Mouse (Mus musculus): Measurements from ENCODE around the gene Hrk. TPM values are rescaled to one million over a fixed set of nuclear protein-coding genes. Genes with fewer than 3 reads are reported as not detected.

Gene Hrk
- polyA plus RNA-seq, 1 experiment from 2014 or later, result 0.52 TPM

DNA sequence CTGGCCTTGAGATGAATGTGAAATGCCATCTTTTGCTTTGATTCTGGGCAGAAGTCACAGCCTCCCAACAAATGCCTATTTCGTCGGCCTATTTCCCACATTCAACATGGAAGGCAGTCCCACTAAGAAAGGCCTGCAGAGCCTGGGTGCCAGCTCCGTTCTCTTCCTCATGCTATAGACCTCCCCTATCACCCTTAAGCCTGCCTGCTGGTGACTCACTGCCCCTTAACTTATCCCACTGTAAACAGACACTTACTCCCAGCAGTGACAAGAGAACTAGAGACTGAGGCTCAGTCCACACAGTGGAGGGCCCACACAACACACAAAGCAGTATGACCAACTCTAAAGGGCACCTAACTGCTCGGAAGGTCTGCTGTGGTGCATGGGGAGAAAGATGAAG, 20.1 kb upstream of the Hrk start:
- Histone ChIP-seq H3K9me3 (no peaks in the 10 kb centered on the region), H3K4me1 (peaks cover 12% of the 10 kb centered on the region), H3K4me3 (replicated peaks) (no peak overlapping the region), H3K36me3 (replicated peaks) (peaks cover 38% of the 10 kb centered on the region), H3K27ac (no peak overlapping the region), H3K9ac (no peak overlapping the region), H3K4me2 (no peak overlapping the region), H3K27me3 (no peaks in the 10 kb centered on the region)
- ATAC-seq (ENCODE audit: low FRiP score), result no peak
- 92% methylated on average over 4 of the region's 4 CpGs for WGBS

DNA sequence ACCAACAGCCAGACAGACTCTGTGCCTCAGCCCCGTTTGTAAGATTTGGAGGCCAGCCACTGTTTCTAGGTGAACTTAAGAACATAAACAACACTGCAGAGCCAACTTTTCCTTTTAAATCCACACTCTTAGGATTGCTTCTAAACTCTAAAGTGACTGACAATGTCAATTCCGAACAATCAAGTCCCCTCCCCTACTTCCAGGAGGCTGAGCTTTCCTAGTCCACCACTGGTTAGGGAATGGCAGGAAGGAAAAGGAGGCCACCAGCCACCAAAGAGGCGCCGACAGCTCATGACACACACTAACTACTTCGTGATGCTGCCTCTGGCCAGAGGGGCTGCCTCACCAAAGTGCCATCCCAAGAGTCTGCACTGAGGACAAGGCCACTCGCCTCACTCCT, 19.7 kb upstream of the Hrk start:
- no peak overlapping the region for H3K27ac ChIP-seq
- H3K9ac ChIP-seq, result no peak overlapping the region
- 88% methylated on average over 6 of the region's 6 CpGs for WGBS
- H3K36me3 ChIP-seq (replicated peaks), result peaks cover 35% of the 10 kb centered on the region
- ATAC-seq (ENCODE audit: low FRiP score), result no peak
- no peaks in the 10 kb centered on the region for H3K27me3 ChIP-seq
- H3K9me3 ChIP-seq, result no peaks in the 10 kb centered on the region
- H3K4me3 ChIP-seq (replicated peaks), result no peak overlapping the region
- peaks cover 12% of the 10 kb centered on the region for H3K4me1 ChIP-seq
- H3K4me2 ChIP-seq, result no peak overlapping the region

DNA sequence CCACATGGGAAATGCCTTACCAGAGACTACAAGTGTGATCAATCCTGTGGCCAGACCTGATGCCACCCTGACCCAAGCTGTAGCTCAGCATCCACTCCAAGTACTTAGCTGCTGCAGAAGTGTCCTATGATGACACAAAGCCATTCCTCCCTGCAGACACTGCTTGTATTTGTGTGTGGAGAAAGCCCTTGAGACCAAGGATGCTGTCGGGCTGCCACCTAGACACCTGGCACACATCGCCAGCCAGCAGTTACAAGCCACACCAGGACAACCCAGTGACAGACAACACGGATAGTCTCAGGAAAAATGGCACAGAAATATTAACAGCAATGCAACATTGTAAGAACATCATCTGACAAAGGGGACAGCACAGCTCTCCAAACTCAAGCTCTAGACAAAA, 19.0 kb upstream of the Hrk start:
- Histone ChIP-seq H3K27ac (no peak overlapping the region), H3K9ac (no peak overlapping the region), H3K4me1 (peaks cover 12% of the 10 kb centered on the region), H3K27me3 (no peaks in the 10 kb centered on the region), H3K4me3 (replicated peaks) (no peak overlapping the region), H3K4me2 (no peak overlapping the region), H3K36me3 (replicated peaks) (peaks cover 34% of the 10 kb centered on the region), H3K9me3 (no peaks in the 10 kb centered on the region)
- WGBS, result 85% methylated on average over 3 of the region's 3 CpGs
- ATAC-seq (ENCODE audit: low FRiP score), result no peak

DNA sequence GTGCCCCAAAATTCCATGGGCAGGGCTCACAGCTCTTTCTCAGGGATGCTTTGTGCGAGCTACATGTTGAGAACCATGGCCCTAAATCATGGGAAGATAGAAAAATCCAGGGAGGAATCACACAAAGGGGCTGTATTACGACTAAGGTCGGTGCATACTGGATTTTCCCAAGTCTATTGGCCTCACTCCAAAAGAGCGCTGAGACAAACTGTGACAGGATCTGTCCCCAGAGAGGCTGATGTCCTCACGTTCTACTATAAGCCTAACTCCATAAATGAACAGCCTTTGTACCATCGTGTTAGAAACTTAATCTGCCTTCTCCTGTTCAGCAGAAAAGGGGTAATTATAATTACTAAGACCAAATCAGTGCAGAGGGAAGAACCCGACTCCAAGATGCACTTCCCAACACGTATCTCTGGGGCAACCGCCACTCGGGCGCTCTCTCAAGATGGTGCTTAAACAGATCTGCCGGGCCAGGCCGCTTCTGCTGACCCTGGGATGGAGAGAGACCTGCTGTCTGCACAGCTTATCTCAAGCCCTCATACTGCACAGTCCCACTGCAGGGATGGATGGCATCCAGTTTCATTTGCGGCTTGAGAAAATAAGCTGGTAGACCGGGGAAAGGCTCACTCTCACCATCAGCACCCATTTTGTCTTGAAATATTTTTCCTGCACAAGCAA, 18.3 kb upstream of the Hrk start:
- Histone ChIP-seq H3K4me2 (no peak overlapping the region), H3K9ac (no peak overlapping the region), H3K4me3 (replicated peaks) (no peak overlapping the region), H3K4me1 (peaks cover 12% of the 10 kb centered on the region), H3K27me3 (no peaks in the 10 kb centered on the region), H3K27ac (peak overlapping the region; percentile 53), H3K9me3 (no peaks in the 10 kb centered on the region), H3K36me3 (replicated peaks) (peaks cover 28% of the 10 kb centered on the region)
- no peak for ATAC-seq (ENCODE audit: low FRiP score)
- 80% methylated on average over 15 of the region's 15 CpGs for WGBS

DNA sequence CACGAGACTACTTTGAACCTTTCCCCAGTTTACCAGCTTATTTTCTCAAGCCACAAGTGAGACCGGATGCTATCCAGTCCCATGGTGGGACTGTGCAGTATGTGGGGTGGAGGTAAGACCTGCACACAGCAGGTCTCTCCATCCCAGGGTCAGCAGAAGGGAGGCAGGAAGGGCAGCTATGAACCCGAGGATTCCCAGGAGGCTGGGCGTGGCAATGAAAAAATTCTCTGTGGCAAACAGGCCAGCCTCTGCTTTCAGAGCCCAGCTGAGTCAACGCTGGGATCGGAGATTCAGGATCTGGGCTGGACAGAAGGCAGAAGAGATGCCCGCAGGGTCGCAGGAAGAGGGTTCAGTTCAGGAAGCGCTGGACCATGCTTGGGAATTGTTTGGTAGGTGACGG, 17.2 kb upstream of the Hrk start:
- Histone ChIP-seq H3K9me3 (no peaks in the 10 kb centered on the region), H3K36me3 (replicated peaks) (peaks cover 24% of the 10 kb centered on the region), H3K9ac (no peak overlapping the region), H3K4me3 (replicated peaks) (no peak overlapping the region), H3K27me3 (no peaks in the 10 kb centered on the region), H3K4me1 (peaks cover 12% of the 10 kb centered on the region), H3K27ac (no peak overlapping the region), H3K4me2 (no peak overlapping the region)
- ATAC-seq (ENCODE audit: low FRiP score), result no peak
- WGBS, result 86% methylated on average over 10 of the region's 10 CpGs

DNA sequence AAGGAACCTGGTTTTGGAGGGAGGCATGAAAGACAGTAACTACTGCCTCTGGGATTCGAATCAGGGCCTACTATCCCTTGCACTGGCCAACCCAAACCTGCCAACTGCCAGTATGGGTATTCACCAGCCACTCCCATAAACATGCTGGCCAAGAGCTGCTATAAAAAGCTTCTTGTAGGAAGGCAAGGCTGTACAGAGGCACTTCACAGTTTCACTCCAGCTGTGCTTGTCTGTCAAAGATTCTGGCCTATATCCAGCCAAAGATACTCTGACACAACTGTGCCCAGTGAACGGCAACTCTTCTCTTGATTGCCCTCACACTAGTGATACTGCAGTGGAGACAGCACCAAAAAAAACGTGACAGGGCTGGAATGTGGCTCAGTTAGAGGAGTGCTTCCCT, 14.7 kb upstream of the Hrk start:
- 84% methylated on average over 3 of the region's 3 CpGs for WGBS
- ATAC-seq (ENCODE audit: low FRiP score), result no peak
- H3K4me1 ChIP-seq, result peaks cover 30% of the 10 kb centered on the region
- H3K36me3 ChIP-seq (replicated peaks), result peaks cover 13% of the 10 kb centered on the region
- H3K27me3 ChIP-seq, result no peaks in the 10 kb centered on the region
- H3K9me3 ChIP-seq, result no peaks in the 10 kb centered on the region
- H3K27ac ChIP-seq, result no peak overlapping the region
- no peak overlapping the region for H3K4me3 ChIP-seq (replicated peaks)
- no peak overlapping the region for H3K9ac ChIP-seq
- no peak overlapping the region for H3K4me2 ChIP-seq

DNA sequence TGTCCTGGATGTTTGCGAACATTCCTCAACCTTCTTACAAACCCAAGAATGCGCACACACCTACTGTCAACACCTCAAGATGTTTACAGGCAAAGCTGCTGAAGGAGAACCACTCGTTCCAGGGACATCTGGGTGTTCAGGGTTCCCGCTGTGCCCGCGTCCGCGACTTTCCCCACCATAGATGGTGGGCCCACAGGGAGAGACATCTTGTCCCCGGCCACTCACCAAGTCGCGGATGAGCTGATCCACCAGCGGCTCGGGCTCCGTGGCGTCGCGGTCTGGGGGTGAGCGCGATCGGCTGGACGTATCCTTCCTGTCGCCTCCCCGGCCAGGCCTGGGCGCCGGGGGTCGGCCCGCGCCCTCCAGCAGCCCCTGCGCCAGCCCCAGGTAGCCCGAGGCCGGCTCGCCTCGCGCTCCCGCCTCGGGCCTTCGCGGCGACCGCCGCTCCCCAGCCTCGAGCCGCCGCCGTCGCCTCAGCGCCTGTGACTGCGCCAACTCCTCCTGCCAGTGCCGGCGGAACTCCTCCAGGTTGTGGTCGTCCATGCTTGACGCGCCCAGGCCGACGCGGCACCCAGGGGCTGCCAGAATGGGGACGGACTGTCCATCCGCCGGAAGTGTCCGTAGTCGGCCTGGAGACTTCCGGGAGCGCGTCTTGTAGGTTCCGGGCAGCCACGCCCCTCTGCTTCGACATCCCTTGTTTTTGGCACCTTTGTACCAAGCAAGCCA, 9.4 kb upstream of the Hrk start, which contains the start of gene Fbxw8:
Fbxw8 (minus strand) TSS at position 626 of the 726 bp plus-strand sequence.
- ATAC-seq (ENCODE audit: low FRiP score), result peak; percentile 91
- Histone ChIP-seq H3K9ac (peak within 1 kb of the TSS; percentile 87), H3K9me3 (no peaks in the 10 kb centered on the region), H3K27me3 (peaks cover 19% of the 10 kb centered on the region), H3K4me1 (peaks cover 22% of the 10 kb centered on the region), H3K4me2 (peak within 1 kb of the TSS; percentile 73), H3K27ac (peak within 1 kb of the TSS; percentile 65; the same call in 1 of the 2 replicates), H3K36me3 (replicated peaks) (peaks cover 11% of the 10 kb centered on the region), H3K4me3 (replicated peaks) (peak within 1 kb of the TSS; percentile 87)
- WGBS, result 0% methylated on average over 67 of the region's 67 CpGs

DNA sequence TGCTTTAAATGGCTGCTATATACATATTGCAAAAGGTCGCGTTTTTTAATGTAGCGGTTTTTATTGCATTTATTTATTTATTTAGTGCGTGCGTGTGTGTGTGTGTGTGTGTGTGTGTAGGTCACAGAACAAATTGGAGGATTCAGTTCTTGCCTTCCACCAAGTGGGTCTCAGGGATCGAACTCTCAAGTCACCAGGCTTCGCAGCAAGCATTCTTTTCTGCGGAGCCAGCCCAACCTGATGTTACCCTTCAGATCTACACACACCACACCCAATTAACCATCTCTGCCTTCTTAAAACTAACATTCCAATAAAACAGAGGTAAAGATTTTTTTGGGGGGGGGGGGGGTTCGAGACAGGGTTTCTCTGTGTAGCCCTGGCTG, 8.9 kb upstream of the Hrk start:
- H3K27me3 ChIP-seq, result peaks cover 24% of the 10 kb centered on the region

DNA sequence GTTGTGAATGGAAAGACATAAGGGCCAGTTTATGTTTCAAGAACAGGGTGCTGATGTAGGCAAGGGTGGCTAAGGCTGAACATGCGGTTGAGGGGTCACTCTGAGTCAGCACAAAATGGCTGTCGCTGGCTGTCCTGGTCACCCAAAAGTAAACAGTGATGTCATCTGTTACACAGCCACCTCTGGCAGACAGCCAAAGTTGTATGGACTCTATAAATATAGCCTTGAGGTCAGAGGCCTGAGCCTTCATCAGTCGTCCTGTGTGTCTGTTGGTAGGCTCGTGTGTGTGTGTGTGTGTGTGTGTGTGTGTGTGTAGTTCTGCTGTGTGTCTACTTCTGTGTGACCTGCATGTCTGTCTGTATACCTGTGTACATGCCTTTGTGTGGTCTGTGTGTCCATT, 7.5 kb upstream of the Hrk start:
- H3K9me3 ChIP-seq, result no peaks in the 10 kb centered on the region
- peaks cover 3% of the 10 kb centered on the region; the same call in 1 of the 2 replicates for H3K36me3 ChIP-seq (replicated peaks)
- H3K9ac ChIP-seq, result no peak overlapping the region
- peaks cover 22% of the 10 kb centered on the region for H3K4me1 ChIP-seq
- H3K4me3 ChIP-seq (replicated peaks), result no peak overlapping the region
- H3K27ac ChIP-seq, result no peak overlapping the region
- no peak for ATAC-seq (ENCODE audit: low FRiP score)
- H3K27me3 ChIP-seq, result peaks cover 38% of the 10 kb centered on the region
- no peak overlapping the region for H3K4me2 ChIP-seq
- 70% methylated on average over 4 of the region's 4 CpGs for WGBS

More for the DNA sequence above, 8.9 kb upstream of the Hrk start:
- no peak; the same call in 1 of the 2 replicates for ATAC-seq (ENCODE audit: low FRiP score)
- 23% methylated on average over 9 of the region's 9 CpGs for WGBS
- Histone ChIP-seq H3K4me3 (replicated peaks) (peak overlapping the region; percentile 87), H3K36me3 (replicated peaks) (peaks cover 8% of the 10 kb centered on the region; the same call in 1 of the 2 replicates), H3K9ac (peak overlapping the region; percentile 87), H3K9me3 (no peaks in the 10 kb centered on the region), H3K4me1 (peaks cover 22% of the 10 kb centered on the region), H3K27ac (no peak overlapping the region), H3K4me2 (peak overlapping the region; percentile 73)

DNA sequence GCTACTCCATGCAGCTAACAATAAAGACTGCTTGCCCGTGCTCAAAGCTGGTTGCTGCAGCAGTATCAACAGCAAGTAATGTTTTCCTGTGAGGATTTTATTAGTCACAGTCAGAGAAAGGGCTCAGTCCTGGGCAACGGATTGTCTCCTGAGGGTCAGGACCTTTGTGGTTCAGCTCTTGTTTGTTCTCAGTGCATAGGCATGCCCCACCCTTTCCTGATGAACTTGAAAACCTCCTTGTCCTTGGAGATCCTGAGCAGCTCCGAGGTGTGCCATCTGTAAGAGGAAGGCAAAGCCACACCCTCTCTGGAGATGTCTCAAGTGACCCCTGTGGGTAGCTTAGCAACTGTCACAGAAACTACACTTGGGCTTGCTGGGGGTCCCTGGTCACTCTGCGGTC, 3.8 kb upstream of the Hrk start:
- H3K27ac ChIP-seq, result no peak overlapping the region
- no peaks in the 10 kb centered on the region for H3K36me3 ChIP-seq (replicated peaks)
- no peaks in the 10 kb centered on the region for H3K4me1 ChIP-seq
- H3K9ac ChIP-seq, result no peak overlapping the region
- no peak overlapping the region for H3K4me2 ChIP-seq
- H3K4me3 ChIP-seq (replicated peaks), result no peak overlapping the region
- no peak for ATAC-seq (ENCODE audit: low FRiP score)
- H3K27me3 ChIP-seq, result peaks cover 70% of the 10 kb centered on the region
- no peaks in the 10 kb centered on the region for H3K9me3 ChIP-seq
- 45% methylated on average over 4 of the region's 4 CpGs for WGBS

DNA sequence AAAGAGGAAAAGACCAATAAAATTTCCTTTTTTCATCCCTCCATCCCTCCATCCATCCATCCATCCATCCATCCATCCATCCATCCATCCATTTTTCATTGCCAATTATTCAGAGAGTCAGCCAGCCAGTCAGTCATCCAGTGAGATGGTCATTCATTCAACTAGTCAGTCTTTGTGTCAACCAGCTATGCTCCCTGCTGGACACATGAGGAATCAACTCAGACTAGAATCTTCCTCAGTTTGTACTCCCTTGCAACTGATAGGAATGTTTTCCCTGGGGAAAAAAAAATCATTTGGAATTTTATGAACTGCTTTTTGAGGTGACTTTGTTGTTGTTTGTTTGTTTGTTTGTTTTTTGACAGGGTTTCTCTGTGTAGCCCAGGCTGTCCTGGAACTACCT, 1.0 kb downstream of the Hrk start:
- Histone ChIP-seq H3K9ac (no peak overlapping the region), H3K4me3 (replicated peaks) (no peak overlapping the region), H3K27me3 (peaks cover 91% of the 10 kb centered on the region), H3K27ac (no peak overlapping the region), H3K9me3 (no peaks in the 10 kb centered on the region), H3K36me3 (replicated peaks) (no peaks in the 10 kb centered on the region), H3K4me1 (peaks cover 12% of the 10 kb centered on the region), H3K4me2 (no peak overlapping the region)
- no peak for ATAC-seq (ENCODE audit: low FRiP score)

DNA sequence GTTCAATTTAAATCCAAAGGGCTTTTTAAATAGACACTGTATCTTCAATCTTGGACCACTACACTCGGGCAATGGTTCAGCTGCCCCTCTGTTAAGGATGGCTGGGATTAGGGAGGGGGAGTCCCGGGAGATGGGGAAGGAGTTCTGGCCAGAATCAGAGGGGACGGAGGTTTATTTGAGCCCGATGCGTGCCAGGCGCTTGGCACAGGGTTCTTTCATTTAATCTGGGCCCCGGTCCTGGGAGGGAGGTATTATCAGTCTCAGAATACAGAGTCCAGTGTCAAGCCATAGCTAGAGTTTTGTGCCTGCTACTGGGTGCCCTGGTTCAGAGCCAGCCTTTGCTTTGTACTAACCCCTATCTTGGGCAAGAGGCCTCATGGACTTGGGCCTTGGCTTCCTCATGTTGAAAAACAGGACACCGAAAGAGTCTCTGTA, 3.1 kb downstream of the Hrk start:
- Histone ChIP-seq H3K4me2 (no peak overlapping the region), H3K9ac (no peak overlapping the region), H3K9me3 (no peaks in the 10 kb centered on the region), H3K36me3 (replicated peaks) (no peaks in the 10 kb centered on the region), H3K4me1 (peaks cover 32% of the 10 kb centered on the region), H3K4me3 (replicated peaks) (no peak overlapping the region), H3K27me3 (peaks cover 91% of the 10 kb centered on the region), H3K27ac (no peak overlapping the region)
- 68% methylated on average over 8 of the region's 8 CpGs for WGBS
- ATAC-seq (ENCODE audit: low FRiP score), result no peak
